Mouse (Mus musculus) ovary, adult 2 months (tissue): ENCODE data around the gene Nt5m. TPM values are rescaled to one million over a fixed set of nuclear protein-coding genes. Genes with fewer than 3 reads are reported as not detected.

ENCODE experiments used
- polyA plus RNA-seq: library from polyadenylated mRNA; depleted of rRNA; stranded (reverse); fragments of >200 nt; gene quantifications from 2 replicates; pipeline ENCODE4 v1.2.3, GENCODE M21; 2012; rRNA removed

Nt5m gene
- 44.2 and 51.0 TPM in 2 replicates for polyA plus RNA-seq

GRCm38 (mm10) chr11:59839008-59839458 is at the start of gene Nt5m:
TSS of gene Nt5m (plus strand) at chr11:59839447.

GRCm38 (mm10) chr11:59809670-59810474 is 29.4 kb upstream of the Nt5m start, which contains the start of gene Flcn:
TSS of gene Flcn (minus strand) at chr11:59810016.

DNA sequence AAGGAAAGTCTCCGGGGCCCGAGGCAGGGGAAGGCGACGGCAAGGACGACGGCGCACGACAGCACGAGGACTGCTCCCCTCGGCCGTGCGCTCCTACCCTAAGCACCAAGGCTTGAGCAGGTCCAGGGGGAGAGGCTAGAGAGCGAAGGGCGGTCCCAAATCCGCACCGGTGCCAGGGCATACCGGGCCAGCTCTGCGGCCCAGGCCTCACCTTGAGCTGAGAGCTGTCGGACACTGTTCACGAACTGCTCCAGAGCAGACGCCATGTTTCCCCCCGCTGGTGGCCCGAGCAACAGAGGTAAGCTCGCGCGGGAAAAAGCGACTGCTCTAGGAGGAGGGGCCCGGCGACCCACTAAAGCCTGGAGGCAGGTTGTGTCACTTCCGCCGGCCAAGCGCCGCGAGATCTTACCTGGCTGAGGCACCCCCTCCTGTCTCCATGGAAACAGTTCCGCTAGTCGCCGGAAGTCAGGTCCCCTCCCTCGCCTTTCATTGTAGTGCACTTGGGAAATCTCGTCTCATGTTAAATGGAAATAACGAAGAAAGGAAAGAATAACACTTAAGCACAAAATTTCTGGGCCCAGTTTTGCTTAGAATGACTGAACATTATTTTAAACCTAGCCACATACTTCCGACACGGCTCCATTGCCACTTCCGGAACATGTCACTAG is 346 bp downstream of the Nt5m start, which contains the start of gene Cops3:
Gene Cops3, minus strand, starts transcription at position 380 of the 668 bp plus-strand sequence.

Other genes with a start within 250 kb of the Nt5m start
- gene Olfr223, start 246.2 kb upstream of the Nt5m start, polyA plus RNA-seq, result not detected in 2 replicates
- gene Mprip, start 178.1 kb upstream of the Nt5m start, polyA plus RNA-seq, result 144 TPM in 2 replicates
- 10.1 and 10.7 TPM in 2 replicates for gene Pld6, start 51.8 kb upstream of the Nt5m start, polyA plus RNA-seq
- 53.6 and 58.5 TPM in 2 replicates for gene Flcn, start 29.4 kb upstream of the Nt5m start, polyA plus RNA-seq
- 12.2 and 12.7 TPM in 2 replicates for gene Cops3, start 391 bp downstream of the Nt5m start, polyA plus RNA-seq
- gene Med9, start 108.8 kb downstream of the Nt5m start, polyA plus RNA-seq, result 42.0 and 47.0 TPM in 2 replicates
- 63.5 and 67.1 TPM in 2 replicates for gene Rasd1, start 125.5 kb downstream of the Nt5m start, polyA plus RNA-seq
- gene Pemt, start 207.0 kb downstream of the Nt5m start, polyA plus RNA-seq, result 32.7 and 35.2 TPM in 2 replicates